In the genomic region with DNA sequence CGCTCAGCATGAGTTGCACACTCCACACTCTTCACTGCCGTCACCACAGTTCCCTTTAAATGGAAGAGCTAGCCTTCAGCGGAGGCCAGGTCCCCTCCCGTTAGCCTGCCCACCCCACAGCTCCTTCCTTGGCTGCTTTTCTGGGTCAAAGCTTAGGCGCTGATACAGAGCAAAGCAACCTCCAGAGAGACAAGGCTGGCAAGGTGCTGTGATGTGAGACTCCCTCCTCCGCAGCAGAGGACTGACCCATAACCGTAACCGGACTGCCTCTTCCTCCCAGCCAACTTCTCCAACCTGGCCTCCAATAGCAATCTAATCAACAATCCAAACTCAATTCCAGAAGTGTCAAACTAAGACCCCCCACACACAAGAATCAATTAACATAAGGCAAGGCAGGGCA, we compare ENCODE assay signal across 26 mouse cellular contexts.
DNase-seq lines count a peak whose midpoint lies in the region; ATAC-seq lines count a peak whose summit lies in the region.
"Had no signal": no experiment of that assay in that cellular context is flagged by ENCODE, and none has a peak within 500 bp of the region (broad histone marks: within the 10 kb centered on the region; RNA-seq: fewer than 3 reads in every experiment).

No protein-coding gene starts in this region.

- no peak for DNase-seq in hindbrain, embryonic 10.5 days (ENCODE audit: low spot score)
- no peak for DNase-seq in liver
- no peak for DNase-seq in left cerebral cortex, postnatal 25 days (ENCODE audit: low spot score in 2 of 2)
- DNase-seq: adrenal gland, adult 8-10 months; cerebellum, postnatal 36 days; gastrocnemius, postnatal 36 days; heart, adult 18-20 months; heart, postnatal 36 days; left cerebral cortex, postnatal 4 days; thymus, adult 2 months; thymus, postnatal 36 days had no signal

- H3K27ac ChIP-seq in hindbrain, embryonic 10.5 days = 0 out of 2 replicates have a peak overlapping the region, but pooled peaks have one; percentile 8
- H3K27ac ChIP-seq in hindbrain, embryonic 13.5 days = no peak overlapping the region
- H3K27ac ChIP-seq in liver, embryonic 15.5 days (replicated peaks) = 0 out of 2 replicates have a peak overlapping the region, but pooled peaks have one; percentile 38
- peak overlapping the region; percentile 86 for H3K27ac ChIP-seq in kidney, embryonic 16.5 days (ENCODE audit: low read length)
- H3K27ac ChIP-seq in limb, embryonic 13.5 days = peak overlapping the region; percentile 39; the same call in 1 of the 2 replicates
- H3K27ac ChIP-seq: gastrocnemius, adult 2 months; hindbrain, embryonic 14.5 days; layer of hippocampus, adult 2 months; macrophage; midbrain, embryonic 13.5 days had no signal

- no peak overlapping the region for H3K4me3 ChIP-seq in hindbrain, embryonic 10.5 days
- H3K4me3 ChIP-seq in hindbrain, embryonic 13.5 days = no peak overlapping the region
- no peak overlapping the region for H3K4me3 ChIP-seq in liver, embryonic 15.5 days (replicated peaks)
- H3K4me3 ChIP-seq in kidney, embryonic 16.5 days (ENCODE audit: low read length) = no peak overlapping the region
- H3K4me3 ChIP-seq in limb, embryonic 13.5 days = no peak overlapping the region
- H3K4me3 ChIP-seq: embryonic facial prominence, embryonic 12.5 days; gastrocnemius, adult 2 months; layer of hippocampus, adult 2 months; liver, embryonic 12.5 days; midbrain, embryonic 13.5 days; neural tube, embryonic 13.5 days had no signal

- no peaks in the 10 kb centered on the region for H3K36me3 ChIP-seq in hindbrain, embryonic 10.5 days
- H3K36me3 ChIP-seq in hindbrain, embryonic 13.5 days = no peaks in the 10 kb centered on the region
- H3K36me3 ChIP-seq in liver, embryonic 15.5 days (replicated peaks) = no peaks in the 10 kb centered on the region
- H3K36me3 ChIP-seq in kidney, embryonic 16.5 days (ENCODE audit: insufficient read depth, low read length) = no peaks in the 10 kb centered on the region
- H3K36me3 ChIP-seq in limb, embryonic 13.5 days = no peaks in the 10 kb centered on the region
- H3K36me3 ChIP-seq: embryonic facial prominence, embryonic 12.5 days; liver, embryonic 12.5 days; midbrain, embryonic 13.5 days; neural tube, embryonic 13.5 days had no signal

- H3K27me3 ChIP-seq in hindbrain, embryonic 10.5 days (ENCODE audit: insufficient read depth, poor library complexity, severe bottlenecking) = peaks cover 4% of the 10 kb centered on the region; the same call in 1 of the 2 replicates
- H3K27me3 ChIP-seq in hindbrain, embryonic 13.5 days = 0 out of 2 replicates have a peak, but pooled peaks cover 10% of the 10 kb centered on the region
- H3K27me3 ChIP-seq in liver, embryonic 15.5 days = peaks cover 6% of the 10 kb centered on the region; the same call in 1 of the 2 replicates
- H3K27me3 ChIP-seq in kidney, embryonic 16.5 days (ENCODE audit: insufficient read depth, low read length) = no peaks in the 10 kb centered on the region
- H3K27me3 ChIP-seq in limb, embryonic 13.5 days = 0 out of 2 replicates have a peak, but pooled peaks cover 6% of the 10 kb centered on the region
- H3K27me3 ChIP-seq: embryonic facial prominence, embryonic 12.5 days; neural tube, embryonic 13.5 days had no signal

- H3K9me3 ChIP-seq in hindbrain, embryonic 10.5 days = no peaks in the 10 kb centered on the region
- H3K9me3 ChIP-seq in hindbrain, embryonic 13.5 days = no peaks in the 10 kb centered on the region
- H3K9me3 ChIP-seq in liver, embryonic 15.5 days (replicated peaks) = no peaks in the 10 kb centered on the region
- H3K9me3 ChIP-seq in kidney, embryonic 16.5 days (ENCODE audit: low read length) = peaks cover 3% of the 10 kb centered on the region; the same call in 1 of the 2 replicates
- H3K9me3 ChIP-seq in limb, embryonic 13.5 days = no peaks in the 10 kb centered on the region
- H3K9me3 ChIP-seq: embryonic facial prominence, embryonic 12.5 days; liver, embryonic 12.5 days; midbrain, embryonic 13.5 days; neural tube, embryonic 13.5 days had no signal

- H3K9ac ChIP-seq in hindbrain, embryonic 13.5 days = no peak overlapping the region
- H3K9ac ChIP-seq in liver, embryonic 15.5 days = no peak overlapping the region
- H3K9ac ChIP-seq in kidney, embryonic 16.5 days (replicated peaks; ENCODE audit: low read length) = no peak overlapping the region
- no peak overlapping the region for H3K9ac ChIP-seq in limb, embryonic 13.5 days
- H3K9ac ChIP-seq: embryonic facial prominence, embryonic 12.5 days; hindbrain, embryonic 14.5 days; liver, embryonic 12.5 days; midbrain, embryonic 13.5 days; neural tube, embryonic 13.5 days had no signal

- intact Hi-C loops in left cerebral cortex, postnatal 25 days (cut with DNase I) = no loop called here

- ATAC-seq in hindbrain, embryonic 13.5 days (ENCODE audit: low FRiP score) = no peak
- ATAC-seq in liver, embryonic 15.5 days (ENCODE audit: insufficient read depth) = no peak
- peak; percentile 71 for ATAC-seq in kidney, embryonic 16.5 days (ENCODE audit: low FRiP score, low TSS enrichment)
- ATAC-seq in limb, embryonic 13.5 days (ENCODE audit: low FRiP score, low read depth) = no peak
- ATAC-seq: activated CD4-positive, CD25-positive, alpha-beta regulatory T cell, adult 4 months; CD4-positive, CD25-positive, alpha-beta regulatory T cell, adult 4 months; liver, embryonic 12.5 days; midbrain, embryonic 13.5 days had no signal

- 92% methylated on average over 8 of the region's 8 CpGs for WGBS in hindbrain, embryonic 10.5 days
- 91% methylated on average over 8 of the region's 8 CpGs for WGBS in hindbrain, embryonic 13.5 days
- WGBS in liver, embryonic 15.5 days (ENCODE audit: insufficient replicate concordance) = 80% methylated on average over 8 of the region's 8 CpGs
- WGBS in kidney, embryonic 16.5 days = 53% methylated on average over 8 of the region's 8 CpGs
- WGBS in limb, embryonic 13.5 days = 85% methylated on average over 8 of the region's 8 CpGs

- H3K4me2 ChIP-seq in hindbrain, embryonic 13.5 days = no peak overlapping the region
- no peak overlapping the region for H3K4me2 ChIP-seq in liver, embryonic 15.5 days
- no peak overlapping the region for H3K4me2 ChIP-seq in kidney, embryonic 16.5 days (replicated peaks; ENCODE audit: low read depth, low read length)
- no peak overlapping the region for H3K4me2 ChIP-seq in limb, embryonic 13.5 days (replicated peaks)
- H3K4me2 ChIP-seq: embryonic facial prominence, embryonic 12.5 days; heart, embryonic 11.5 days; hindbrain, embryonic 14.5 days; liver, embryonic 12.5 days; midbrain, embryonic 13.5 days; neural tube, embryonic 13.5 days had no signal

- H3K4me1 ChIP-seq in hindbrain, embryonic 10.5 days (replicated peaks) = peaks cover 27% of the 10 kb centered on the region
- peaks cover 35% of the 10 kb centered on the region for H3K4me1 ChIP-seq in hindbrain, embryonic 13.5 days (replicated peaks)
- H3K4me1 ChIP-seq in liver, embryonic 15.5 days (replicated peaks) = peaks cover 18% of the 10 kb centered on the region; the same call in 1 of the 2 replicates
- H3K4me1 ChIP-seq in kidney, embryonic 16.5 days (ENCODE audit: insufficient read depth, low read length) = peaks cover 32% of the 10 kb centered on the region
- H3K4me1 ChIP-seq in limb, embryonic 13.5 days = peaks cover 32% of the 10 kb centered on the region
